Mouse (Mus musculus) kidney, postnatal 36 days (tissue): ENCODE measurements around the gene Actr3.
"Not testable (repeated sequence)": the region's sequence is repeated elsewhere in the genome, so short reads cannot be mapped to it uniquely, and the experiment has no call there.

Experiments
- DNase-seq, 2 experiments: peaks; one replicate each; pipeline ENCODE4 v3.0.0; 2021 to 2022; ENCODE audit warnings: mixed read lengths in 2 of 2

The Actr3 gene

DNA sequence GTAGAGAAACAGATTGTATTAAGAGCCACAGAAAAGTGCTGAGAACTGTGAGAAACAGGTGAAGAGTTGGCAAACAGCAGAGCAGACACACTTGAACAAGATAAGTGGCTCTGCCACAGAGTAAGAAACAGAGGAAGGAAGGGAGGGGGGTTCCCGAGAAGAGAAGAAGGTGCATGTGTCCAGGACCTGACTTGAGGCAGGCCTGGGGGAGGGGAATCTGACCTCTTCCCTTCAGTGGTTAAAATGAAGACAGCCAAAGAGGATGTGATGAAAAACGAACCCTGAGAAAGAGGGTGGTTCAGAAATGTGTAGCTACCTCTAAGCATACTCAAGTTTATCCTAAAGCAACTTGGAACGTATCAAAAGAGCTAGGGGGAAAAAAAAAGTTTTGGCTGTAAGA is 2.4 kb upstream of the Actr3 start:
- peak in 1 of 2 experiments; percentile 16 for DNase-seq

DNA sequence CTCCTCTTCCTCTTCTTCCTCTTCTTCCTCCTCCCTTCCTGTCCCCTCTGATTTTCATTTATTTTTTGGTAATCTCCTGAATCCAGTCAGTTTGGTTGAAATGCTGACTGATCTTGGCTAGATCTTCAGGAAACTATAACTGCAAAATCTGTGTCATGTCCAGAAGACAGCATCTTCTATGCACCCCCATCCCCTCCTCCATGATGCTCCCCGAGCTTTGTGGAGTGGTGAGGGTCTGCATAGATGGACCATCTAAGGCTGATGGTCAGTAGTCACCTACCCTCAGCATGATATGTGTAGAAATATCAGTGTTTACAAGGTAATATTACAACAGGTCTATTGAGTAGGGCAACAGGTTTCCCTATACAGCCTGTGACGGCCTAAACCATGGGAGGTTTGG is 1.6 kb upstream of the Actr3 start:
- no peak for DNase-seq

DNA sequence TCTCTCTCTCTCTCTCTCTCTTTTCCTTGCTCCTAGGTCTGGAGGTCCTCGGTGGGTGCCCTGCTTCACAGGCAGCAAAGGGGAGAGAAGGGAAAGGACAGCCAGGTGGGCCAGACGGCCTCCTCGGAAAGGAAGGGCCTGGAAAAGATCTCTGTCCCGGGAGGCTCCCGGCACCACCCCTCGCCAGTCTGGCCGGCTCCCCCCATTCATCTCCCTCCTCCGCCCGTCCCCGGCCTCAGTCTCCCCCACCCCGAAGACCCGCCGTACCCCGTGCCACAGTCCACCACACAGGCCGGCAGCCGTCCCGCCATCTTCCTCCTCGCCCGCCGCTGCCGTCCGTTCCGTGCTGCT is 534 bp downstream of the Actr3 start:
- no peak for DNase-seq

DNA sequence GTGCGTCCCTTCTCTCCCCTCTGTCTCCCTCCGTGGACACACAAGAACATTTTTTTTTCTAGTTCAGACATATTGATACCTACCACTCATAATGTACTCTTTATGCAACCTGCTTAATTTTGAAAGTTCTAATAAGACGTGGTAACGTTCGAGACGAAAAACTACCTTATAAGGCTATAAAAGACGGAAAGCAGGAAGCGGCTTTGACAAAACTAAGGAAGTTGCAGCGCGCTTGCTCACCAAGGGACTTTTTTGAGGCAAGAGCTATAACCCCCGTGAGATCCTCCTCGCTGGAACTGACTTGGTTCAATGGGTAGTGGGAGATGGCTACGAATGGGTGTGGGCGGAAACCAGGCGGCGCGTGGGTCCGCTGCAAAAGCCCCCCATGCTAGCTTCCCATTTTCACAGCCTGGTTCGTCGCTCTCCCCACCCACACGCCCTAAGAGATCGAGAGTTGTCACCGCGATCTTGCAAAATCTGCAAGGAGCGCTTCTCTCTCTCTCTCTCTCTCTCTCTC is 984 bp downstream of the Actr3 start:
- peak; percentile 50 to 60 for DNase-seq

DNA sequence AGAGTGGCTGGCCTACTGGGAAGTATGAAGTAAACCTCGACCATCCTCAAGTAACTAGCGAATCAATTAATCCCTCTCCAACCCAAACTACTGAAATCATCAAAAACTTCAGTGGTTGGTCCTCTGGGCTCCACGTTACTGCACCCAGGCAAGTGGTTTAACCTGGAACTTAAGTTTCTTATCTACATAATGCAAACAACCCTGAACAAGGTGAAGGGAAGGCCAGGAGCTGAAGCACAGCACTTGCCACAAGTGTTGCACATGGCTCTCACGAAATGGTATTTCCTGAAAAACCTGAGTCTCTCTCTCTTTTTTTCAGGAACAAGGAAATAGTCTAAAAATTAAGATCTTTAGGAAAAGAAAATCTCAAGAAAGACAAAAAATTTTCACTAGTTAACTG is 4.2 kb downstream of the Actr3 start:
- no peak for DNase-seq

DNA sequence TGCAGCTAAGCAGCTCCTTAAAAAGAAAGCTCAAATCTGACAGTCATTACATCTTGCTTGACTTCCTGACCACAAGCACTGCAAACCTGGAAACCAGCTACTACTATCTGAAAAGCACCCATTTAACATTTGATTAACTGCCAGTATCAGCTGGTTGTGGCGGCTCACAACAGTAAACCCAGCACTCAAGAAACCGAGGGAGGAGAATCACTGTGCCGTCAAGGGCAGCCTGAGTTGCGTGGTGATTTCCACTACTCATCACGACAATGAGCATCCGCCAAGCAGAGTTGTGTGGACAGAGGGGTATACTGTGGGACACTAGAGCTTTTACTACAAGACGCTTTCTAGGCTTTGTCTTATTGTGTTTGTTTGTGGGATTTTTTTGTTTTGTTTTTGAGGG is 4.8 kb downstream of the Actr3 start:
- DNase-seq = no peak

DNA sequence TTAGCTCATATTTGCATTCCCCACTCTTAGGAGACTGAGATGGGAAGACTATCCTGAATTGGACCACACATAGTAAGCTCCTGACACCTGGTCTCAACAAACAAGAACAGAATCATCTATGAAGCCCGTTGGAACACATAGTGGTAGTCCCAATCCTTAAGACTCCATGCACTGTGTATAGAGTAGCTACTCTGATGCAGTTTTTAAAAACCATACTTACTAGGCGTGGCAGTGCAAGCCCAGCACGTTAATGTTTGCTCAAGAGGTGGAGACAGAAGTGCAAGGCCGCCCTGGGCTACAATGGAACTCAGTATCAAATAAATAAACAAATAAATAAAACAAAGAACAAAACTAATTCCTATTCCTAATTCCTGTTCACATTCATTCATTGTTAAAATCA is 5.5 kb downstream of the Actr3 start:
- DNase-seq = no peak

DNA sequence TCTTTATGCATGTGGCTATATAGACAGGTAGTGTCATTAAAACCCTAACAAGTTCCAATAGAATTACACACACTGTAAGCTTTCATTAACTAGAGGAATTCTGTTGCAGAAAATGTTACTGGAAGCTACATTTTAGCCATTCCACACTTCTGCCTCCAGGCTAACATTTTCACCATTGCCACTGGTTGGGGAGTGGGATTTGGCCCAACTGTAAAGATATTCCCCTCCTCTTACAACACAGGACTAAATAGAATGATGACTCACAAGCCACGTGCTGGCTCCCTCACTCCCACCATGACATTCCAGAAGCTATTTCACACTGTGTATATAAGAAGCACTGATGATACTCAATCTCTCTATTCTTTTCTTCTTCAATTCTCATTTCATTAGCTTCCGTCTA is 7.2 kb downstream of the Actr3 start:
- DNase-seq = no peak

DNA sequence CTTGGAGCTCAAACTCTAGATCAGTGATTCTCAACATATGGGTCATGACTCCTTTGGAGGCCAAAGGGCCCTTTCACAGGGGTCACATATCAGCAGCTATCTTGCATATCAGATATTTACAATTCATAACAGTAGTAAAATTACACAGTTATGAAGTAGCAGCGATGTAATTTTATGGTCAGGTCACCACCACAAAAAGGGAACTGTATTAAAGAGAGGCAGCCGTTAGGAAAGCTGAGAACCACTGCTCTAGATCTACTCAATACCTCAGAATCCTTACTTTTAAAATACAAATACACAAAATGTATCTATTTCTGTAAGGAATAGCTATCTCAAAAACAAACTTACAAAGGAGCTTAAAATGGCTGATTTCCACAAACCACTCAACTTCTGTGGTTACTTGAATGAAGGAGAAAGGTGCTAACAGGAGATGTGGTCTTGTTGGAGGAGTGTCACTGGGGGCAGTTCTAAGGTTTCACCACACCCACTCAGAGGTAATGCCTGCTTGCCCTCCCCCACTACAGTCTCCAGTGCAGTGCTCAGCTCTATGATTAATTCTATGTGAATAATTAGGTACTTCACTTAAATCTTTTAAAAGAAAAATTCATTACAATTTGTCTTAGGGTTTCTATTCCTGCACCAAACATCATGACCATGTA is 9.0 kb downstream of the Actr3 start:
- DNase-seq = no peak

DNA sequence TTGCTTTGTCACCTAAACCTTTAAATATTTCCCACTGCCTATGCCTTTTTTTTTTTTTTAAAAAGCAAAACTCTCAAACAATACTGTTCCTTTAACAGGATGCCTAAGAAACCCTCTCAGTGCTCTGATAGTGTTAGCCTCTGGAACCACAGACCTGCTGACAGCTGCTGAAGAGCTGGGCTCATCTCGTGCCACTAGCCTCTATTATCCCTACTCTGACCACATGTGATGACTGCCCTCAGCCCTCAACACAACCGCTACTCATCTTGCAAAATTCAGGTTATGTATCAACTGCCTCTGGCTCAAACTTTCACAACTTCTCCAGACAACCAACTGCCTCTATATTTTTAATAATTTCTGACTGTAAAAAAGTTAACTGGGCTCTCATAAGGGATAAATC is 15.6 kb downstream of the Actr3 start:
- no peak for DNase-seq

DNA sequence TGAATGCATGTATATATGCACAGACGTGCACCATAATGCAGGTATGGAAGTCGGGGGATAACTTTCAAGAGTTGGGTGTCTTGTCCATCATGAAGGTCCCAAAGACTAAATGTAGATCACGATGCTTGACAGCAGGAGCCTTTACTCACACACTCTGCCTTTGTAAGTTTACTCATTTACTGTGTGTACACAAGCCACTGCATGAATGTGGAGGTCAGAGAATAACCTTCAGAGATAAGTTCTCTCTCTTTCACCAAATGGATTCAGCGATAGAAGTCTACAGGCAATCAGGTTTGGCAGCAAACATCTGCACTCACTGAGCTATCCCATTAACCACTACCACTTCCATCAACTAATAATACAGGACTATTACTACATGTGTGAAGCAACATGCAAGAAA is 16.8 kb downstream of the Actr3 start:
- no peak for DNase-seq

DNA sequence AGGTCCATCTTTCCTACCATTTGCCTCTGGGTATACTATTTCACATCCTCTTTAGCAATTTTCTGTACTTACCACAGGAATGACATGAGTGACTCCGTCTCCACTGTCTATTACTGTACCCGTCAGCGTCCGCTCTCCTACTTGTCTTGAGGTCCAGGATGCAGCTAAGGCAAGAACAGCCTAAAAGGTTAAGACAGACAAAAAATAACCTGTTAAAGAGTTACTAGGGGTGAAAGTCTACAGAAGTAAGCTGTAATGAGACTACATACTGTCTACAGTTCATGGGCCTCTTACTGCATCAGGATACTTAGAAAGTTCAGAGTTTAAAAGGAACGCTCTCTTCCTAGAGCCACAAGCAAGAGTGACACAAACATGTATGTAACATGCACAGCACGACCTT is 28.3 kb downstream of the Actr3 start:
- peak; percentile 32 to 47 for DNase-seq

DNA sequence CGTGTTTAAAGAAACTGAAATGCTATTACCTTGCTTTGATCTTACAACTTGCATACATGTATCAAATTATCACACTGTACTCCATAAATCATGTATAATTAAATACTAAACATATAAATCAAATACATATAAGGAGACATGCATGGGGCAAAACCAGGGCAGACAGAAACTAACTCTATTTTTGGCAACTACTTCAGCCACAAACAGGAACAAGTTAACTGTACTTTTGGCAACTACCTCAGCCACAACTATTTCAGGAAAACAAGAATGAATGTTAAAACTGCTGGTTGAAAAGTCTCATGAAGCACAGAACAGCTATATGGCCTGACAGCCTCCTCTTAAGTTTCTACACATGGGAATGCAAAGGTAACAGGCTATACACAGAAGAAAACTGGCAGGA is 40.1 kb downstream of the Actr3 start:
- DNase-seq = no peak

DNA sequence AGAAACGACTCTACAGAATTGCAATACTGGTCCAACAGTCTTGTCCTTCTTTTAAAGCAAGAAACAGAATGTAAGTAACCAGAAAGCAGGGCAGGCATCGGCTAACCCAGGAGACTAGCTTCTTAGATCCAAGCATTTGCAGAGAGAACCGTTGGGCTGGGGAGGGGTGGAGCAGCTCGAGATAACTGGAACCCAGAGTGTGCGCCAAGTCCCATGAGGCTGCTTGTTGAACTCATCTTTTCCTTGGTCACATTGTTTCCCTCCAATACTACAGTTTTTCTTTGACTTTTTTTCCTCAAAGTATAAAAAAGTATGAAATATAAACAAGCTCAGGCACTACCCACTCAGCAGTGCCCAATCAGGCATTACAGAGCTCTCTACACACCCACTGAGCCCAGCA is 42.2 kb downstream of the Actr3 start:
- not testable (repeated sequence) for DNase-seq

DNA sequence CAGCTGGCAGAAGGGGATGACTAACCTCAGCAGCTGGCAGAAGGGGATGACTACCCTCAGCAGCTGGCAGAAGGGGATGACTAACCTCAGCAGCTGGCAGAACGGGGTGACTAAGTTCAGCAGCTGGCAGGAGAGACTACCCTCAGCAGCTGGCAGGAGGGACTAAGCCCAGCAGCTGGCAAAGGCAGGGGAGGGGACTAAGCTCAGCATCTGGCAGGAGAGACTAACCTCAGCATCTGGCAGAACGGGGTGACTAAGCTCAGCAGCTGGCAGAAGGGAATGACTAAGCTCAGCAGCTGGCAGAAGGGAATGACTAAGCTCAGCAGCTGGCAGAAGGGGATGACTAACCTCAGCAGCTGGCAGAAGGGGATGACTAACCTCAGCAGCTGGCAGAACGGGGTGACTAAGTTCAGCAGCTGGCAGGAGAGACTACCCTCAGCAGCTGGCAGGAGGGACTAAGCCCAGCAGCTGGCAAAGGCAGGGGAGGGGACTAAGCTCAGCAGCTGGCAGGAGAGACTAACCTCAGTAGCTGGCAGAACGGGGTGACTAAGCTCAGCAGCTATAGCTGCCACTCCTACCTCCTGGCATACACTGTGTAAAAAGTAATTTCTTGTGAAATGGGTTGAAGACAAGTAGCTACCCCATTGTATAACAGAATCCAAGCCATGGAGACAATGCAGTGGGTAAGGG is 45.3 kb downstream of the Actr3 start:
- not testable (repeated sequence) for DNase-seq

DNA sequence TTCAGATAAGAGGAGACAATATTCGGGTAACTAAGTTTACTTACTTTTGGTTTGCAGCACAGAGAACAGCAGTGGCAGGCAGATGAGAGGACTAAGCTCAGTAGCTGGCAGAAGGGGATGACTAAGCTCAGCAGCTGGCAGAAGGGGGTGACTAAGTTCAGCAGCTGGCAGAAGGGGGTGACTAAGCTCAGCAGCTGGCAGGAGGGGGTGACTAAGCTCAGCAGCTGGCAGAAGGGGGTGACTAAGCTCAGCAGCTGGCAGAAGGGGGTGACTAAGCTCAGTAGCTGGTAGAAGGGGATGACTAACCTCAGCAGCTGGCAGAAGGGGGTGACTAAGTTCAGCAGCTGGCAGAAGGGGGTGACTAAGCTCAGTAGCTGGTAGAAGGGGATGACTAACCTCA is 45.9 kb downstream of the Actr3 start:
- not testable (repeated sequence) for DNase-seq

DNA sequence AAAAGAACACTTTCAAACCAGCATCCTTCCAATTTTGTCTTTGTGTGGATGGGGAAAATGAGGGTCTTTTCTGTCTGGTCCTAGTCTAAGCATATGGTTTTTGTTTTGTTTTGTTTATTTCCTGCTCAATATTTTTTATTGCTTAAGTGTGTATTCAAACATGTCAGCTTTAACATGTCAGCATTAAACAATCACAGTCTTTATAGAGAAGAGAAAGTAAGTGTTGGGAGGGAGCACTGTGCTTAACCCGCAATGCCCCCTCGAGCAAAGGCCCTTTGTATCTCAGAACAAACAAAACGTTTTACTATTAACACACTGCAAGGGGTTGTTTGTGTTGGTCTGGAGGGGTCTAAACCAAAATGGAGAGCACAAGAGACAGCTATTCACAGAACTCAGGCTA is 47.2 kb downstream of the Actr3 start:
- DNase-seq = no peak

DNA sequence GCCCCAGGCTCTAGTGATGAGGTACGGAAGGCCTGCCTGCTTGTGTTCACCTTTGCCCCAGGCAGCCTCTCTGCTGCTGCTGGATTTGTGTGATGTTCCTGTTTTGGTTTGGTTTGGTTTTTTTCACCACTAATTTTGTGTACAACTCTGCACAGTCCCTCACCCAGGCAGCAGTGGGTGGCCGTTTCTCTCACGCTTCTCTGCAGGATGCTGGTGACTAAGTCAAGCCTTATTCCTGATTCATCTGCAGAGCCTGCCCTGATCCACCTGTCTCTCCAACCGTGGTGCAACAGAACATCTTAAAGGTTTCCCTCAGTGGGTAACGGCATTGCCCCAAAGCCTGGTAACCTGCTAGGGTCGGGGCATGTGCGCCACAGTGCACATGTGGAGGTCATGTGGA is 49.3 kb downstream of the Actr3 start:
- no peak for DNase-seq

DNA sequence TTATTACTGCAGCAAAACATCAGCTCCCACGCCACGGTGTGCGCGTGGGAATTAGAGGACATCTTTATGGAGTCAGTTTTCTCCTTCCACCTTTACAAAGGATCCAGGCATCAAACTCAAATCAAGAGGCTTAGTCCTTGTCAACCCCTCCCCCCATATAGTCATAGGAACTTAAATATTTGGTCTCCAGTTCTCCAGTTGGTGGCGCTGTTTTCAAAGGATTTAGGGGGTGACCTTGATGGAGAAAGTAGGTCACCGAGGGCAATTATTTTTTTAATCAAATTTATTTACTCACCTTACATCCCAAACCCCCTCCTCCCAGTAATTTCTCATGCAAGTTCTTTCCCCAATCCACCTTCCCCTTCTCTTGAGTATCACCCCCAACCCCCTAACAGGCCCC is 52.9 kb downstream of the Actr3 start:
- DNase-seq = peak in 1 of 2 experiments; percentile 59

DNA sequence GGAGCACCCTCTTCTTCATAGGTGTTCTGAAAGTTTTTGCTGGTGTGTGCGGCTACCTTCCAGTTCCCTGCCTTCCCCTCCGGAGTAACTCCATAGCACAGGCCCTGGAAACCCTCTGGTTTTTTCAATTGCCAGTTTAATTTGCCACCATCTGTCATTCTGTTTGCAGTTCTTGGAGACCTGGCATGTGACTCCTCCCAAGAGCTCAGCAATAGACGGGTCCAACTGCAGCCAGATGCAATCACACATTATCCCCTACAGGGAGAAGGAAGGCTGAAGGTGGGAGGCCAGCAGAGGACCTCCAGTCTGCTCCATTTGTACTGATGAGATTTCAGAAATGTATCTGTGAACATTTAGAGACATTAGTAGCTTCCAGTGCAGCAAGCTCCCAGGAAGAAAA is 56.6 kb downstream of the Actr3 start:
- no peak for DNase-seq

DNA sequence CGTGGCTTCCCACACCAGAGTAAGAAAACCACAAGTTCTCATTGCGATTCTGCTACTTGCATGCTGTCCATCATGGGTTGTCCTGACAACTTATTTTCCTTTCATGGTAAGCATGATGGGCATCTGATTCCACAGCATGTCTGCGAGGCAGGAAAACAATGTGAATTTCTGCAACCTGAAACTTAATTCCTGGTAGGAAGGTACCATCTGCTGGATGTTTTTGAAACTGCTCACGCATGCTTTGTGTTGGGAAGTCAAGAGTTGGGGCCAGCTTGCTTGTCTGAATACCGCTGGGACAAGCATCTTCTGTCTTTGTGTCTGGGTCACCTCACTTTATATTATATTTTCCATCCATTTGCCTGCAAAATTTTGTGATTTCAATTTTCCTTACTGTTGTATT is 62.7 kb downstream of the Actr3 start:
- no peak for DNase-seq

DNA sequence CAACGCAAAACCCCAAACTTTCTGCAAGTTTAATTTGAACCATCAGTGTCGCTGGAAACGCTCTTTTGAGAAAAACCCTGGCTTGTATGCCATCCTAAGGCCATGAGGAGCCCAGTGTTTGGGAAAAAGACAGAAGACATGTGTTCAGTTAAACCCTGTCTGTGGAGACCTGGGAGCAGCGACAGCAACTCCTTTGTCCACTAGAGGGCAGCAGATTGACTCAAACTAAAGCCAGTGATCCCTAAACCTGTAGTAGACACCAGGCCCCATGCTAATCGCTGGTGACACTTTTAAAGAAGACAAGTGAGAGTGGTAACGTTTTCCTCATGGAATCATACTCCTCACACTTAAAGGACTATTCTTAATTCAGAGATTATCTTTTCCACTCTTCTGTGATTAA is 64.7 kb downstream of the Actr3 start:
- peak; percentile 57 to 72 for DNase-seq

DNA sequence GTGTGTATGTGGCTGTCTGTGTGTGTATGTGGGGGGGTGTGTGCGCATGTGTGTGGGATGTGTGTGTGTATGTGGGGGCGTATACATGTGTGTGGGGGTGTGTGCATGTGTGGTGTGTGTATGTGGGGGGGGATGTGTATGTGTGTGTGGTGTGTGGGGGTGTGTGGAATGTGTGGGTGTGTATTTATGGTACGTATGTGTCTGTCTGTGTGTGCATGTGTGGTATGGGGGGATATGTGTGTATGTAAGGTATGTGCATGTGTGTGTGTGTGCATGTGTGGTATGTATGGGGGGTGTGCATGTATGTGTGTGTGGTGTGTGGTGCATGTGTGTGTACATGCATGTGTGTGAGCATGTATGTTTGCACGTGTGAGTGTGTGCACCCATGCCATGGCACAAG is 70.0 kb downstream of the Actr3 start:
- no peak for DNase-seq

DNA sequence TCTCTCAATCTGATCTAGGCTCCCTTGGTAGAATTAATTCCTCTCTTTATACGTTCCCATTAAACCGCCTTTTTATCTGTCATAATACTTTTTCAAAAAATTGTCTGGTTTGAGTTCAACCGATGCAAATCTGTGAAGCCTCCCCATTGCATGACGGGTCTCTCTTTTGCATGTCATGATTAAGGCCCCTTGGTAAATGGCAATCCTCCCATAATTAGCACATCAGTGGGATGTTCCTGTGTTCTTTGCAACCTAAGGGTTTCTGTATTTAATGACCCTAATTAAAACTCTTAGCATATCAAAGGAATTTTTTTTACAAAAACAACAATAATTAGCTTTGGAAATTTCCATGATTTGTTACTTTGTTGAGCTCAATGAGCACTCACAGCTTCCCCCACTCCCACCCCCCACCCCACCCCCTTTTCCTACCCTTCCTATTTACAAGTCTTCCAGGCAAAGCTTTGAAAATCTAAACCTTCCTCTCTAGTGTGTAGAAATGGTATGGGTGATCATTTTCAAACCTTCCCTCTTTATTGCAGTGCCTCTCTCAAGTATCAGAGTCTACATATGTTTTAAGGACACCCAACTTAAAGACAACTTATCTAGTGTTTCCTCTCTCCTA is 84.0 kb downstream of the Actr3 start:
- no peak for DNase-seq
